Mouse (Mus musculus): Measurements from ENCODE around the gene Arhgef10l. TPM values are rescaled to one million over a fixed set of nuclear protein-coding genes. Genes with fewer than 3 reads are reported as not detected.
A peak's percentile ranks its signal among the peaks of the same experiment; 100 is the strongest.

Arhgef10l gene
- polyA plus RNA-seq, 2 experiments: 2.4 to 2.5 TPM

DNA sequence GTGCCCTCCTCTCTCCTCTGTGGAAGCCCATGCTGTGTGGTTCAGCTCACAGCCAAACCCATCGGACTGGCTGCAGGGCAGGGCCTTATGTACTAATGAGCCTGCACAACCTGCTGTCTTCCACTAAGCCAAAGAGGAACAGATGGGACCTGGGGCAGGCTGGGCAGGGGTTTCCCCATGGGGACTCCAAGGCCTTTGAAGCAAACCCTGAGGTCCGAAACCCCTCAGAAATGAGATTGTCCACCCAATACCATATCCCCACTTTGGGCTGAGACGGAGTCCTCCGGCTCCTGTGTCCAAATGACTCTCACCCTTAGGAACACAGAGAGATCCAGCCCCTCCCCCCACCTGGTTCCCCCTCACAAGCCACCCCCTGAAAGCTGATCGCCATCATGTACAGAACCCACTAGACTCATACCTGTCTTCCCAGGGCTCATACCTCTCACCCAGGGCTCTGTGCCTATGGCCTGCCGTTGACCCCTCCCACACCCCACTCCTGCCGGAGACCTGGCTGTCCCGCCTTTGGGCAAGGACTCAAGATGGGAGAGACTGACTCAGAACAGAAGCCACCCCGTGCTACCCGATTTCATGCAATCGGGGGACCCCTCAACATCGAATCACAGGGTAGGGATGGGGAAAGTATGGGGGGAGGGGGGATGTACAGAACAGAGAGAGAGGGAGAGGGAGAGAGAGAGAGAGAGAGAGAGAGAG is 17.9 kb downstream of the Arhgef10l start:
- H3K4me1 ChIP-seq (replicated peaks; ENCODE audit: control insufficient read depth in 2 of 2, insufficient read depth in 2 of 2, low read length in 1 of 2): no peaks in the 10 kb centered on the region
- H3K27me3 ChIP-seq (ENCODE audit: control insufficient read depth, insufficient read depth, low read length): peaks cover 10% of the 10 kb centered on the region
- WGBS (ENCODE audit: insufficient replicate concordance): 20% methylated on average over 12 of the region's 12 CpGs
- ATAC-seq (ENCODE audit: insufficient read depth) (no peak), DNase-seq (ENCODE audit: low read depth in 3 of 3, low spot score in 3 of 3) (no peak)
- peak overlapping the region; percentile 43 to 62 for H3K4me3 ChIP-seq (ENCODE audit: insufficient read depth in 1 of 2, low read depth in 2 of 2, low read length in 2 of 2)
- H3K27ac ChIP-seq: no peak overlapping the region
- TF ChIP-seq CTCF (IDR thresholded peaks at IDR 0.05; ENCODE audit: low read depth) (no peak), EP300 (IDR thresholded peaks at IDR 0.05; ENCODE audit: low read depth) (no peak)
- no peak overlapping the region for H3K9ac ChIP-seq (replicated peaks)
- H3K9me3 ChIP-seq (ENCODE audit: control insufficient read depth, low read length): no peaks in the 10 kb centered on the region
- no peaks in the 10 kb centered on the region for H3K36me3 ChIP-seq (replicated peaks; ENCODE audit: control insufficient read depth, insufficient read depth, low read depth)
- H3K4me2 ChIP-seq (ENCODE audit: low read depth): peak overlapping the region; percentile 50

DNA sequence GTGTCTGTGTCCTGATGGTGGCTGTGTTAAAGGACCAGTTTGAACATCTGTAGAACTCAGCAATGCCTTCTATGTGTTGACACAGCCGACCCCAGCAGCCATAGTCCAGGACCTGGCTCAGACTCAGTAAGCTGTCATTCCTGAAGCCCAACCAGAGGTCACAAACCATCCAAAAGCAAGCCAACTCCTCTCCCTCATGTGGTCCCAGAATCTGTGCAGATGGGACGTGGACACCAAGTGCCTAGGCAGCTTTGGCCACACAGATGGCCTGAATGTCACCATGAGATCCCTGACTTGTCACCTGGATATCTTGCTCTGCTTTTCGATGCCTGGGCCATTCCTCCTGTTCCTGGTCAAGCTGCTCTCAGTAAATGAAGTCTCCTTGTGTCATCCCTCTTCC is 20.2 kb downstream of the Arhgef10l start:
- no peak overlapping the region for H3K4me2 ChIP-seq (ENCODE audit: low read depth)
- 44% methylated on average over 3 of the region's 3 CpGs for WGBS (ENCODE audit: insufficient replicate concordance)
- ATAC-seq (ENCODE audit: insufficient read depth): no peak
- no peak for TF ChIP-seq EP300 (IDR thresholded peaks at IDR 0.05; ENCODE audit: low read depth)
- TF ChIP-seq CTCF (IDR thresholded peaks at IDR 0.05; ENCODE audit: low read depth): no peak
- no peaks in the 10 kb centered on the region for H3K4me1 ChIP-seq (replicated peaks; ENCODE audit: control insufficient read depth in 2 of 2, insufficient read depth in 2 of 2, low read length in 1 of 2)
- H3K9me3 ChIP-seq (ENCODE audit: control insufficient read depth, low read length): no peaks in the 10 kb centered on the region
- no peak overlapping the region for H3K27ac ChIP-seq
- H3K9ac ChIP-seq (replicated peaks): no peak overlapping the region
- DNase-seq (ENCODE audit: low read depth in 3 of 3, low spot score in 3 of 3): no peak
- H3K27me3 ChIP-seq (ENCODE audit: control insufficient read depth, insufficient read depth, low read length): peaks cover 10% of the 10 kb centered on the region
- no peak overlapping the region for H3K4me3 ChIP-seq (ENCODE audit: insufficient read depth in 1 of 2, low read depth in 2 of 2, low read length in 2 of 2)
- H3K36me3 ChIP-seq (replicated peaks; ENCODE audit: control insufficient read depth, insufficient read depth, low read depth): no peaks in the 10 kb centered on the region

DNA sequence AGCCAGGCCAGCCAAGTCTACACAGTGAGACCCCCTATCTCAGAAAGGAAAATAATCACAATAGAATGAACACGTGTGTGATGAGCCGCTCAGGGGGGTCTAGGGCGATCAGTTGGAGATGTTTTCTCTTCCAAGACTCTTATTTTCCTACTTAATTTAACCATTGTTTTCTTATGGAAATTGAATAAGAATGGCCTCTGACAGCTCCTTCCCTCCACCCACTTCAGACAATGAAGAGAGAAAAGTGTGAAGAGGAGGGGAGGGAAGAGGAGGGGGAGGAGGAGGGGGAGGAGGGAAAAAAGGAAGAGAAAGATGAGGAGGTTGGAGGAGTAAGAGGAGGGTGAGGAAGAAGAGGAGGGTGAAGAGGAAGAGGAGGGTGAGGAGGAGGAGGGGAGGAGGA is 21.1 kb downstream of the Arhgef10l start:
- peaks cover 10% of the 10 kb centered on the region for H3K27me3 ChIP-seq (ENCODE audit: control insufficient read depth, insufficient read depth, low read length)
- no peak overlapping the region for H3K27ac ChIP-seq
- DNase-seq (ENCODE audit: low read depth in 3 of 3, low spot score in 3 of 3): no peak
- H3K4me2 ChIP-seq (ENCODE audit: low read depth): no peak overlapping the region
- no peak overlapping the region for H3K4me3 ChIP-seq (ENCODE audit: insufficient read depth in 1 of 2, low read depth in 2 of 2, low read length in 2 of 2)
- H3K9ac ChIP-seq (replicated peaks): no peak overlapping the region
- ATAC-seq (ENCODE audit: insufficient read depth): no peak
- 51% methylated on average over 3 of the region's 3 CpGs for WGBS (ENCODE audit: insufficient replicate concordance)
- no peaks in the 10 kb centered on the region for H3K4me1 ChIP-seq (replicated peaks; ENCODE audit: control insufficient read depth in 2 of 2, insufficient read depth in 2 of 2, low read length in 1 of 2)
- H3K36me3 ChIP-seq (replicated peaks; ENCODE audit: control insufficient read depth, insufficient read depth, low read depth): no peaks in the 10 kb centered on the region
- H3K9me3 ChIP-seq (ENCODE audit: control insufficient read depth, low read length): no peaks in the 10 kb centered on the region
- TF ChIP-seq EP300 (IDR thresholded peaks at IDR 0.05; ENCODE audit: low read depth) (no peak), CTCF (IDR thresholded peaks at IDR 0.05; ENCODE audit: low read depth) (no peak)

DNA sequence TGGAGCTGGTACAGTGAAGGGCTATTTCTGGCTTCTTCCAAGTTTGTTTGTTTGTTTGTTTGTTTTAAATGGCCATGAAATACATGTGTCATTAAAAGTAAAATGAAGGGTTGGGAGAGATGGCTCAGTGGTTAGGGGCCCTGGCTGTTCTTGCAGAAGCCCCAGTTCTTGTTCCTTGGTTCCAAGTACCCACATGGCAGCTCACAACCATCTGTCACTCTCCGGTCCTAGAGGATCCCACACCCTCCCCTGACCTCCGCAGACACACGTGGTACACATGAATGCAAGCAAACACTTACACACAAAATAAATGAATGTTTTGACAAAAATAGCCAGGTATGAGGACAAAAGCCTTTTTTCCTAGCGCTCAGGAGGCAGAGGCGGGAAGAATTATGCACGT is 21.5 kb downstream of the Arhgef10l start:
- ATAC-seq (ENCODE audit: insufficient read depth): no peak
- H3K9me3 ChIP-seq (ENCODE audit: control insufficient read depth, low read length): no peaks in the 10 kb centered on the region
- DNase-seq (ENCODE audit: low read depth in 3 of 3, low spot score in 3 of 3): no peak
- no peaks in the 10 kb centered on the region for H3K36me3 ChIP-seq (replicated peaks; ENCODE audit: control insufficient read depth, insufficient read depth, low read depth)
- peaks cover 10% of the 10 kb centered on the region for H3K27me3 ChIP-seq (ENCODE audit: control insufficient read depth, insufficient read depth, low read length)
- 65% methylated on average over 6 of the region's 6 CpGs for WGBS (ENCODE audit: insufficient replicate concordance)
- no peak overlapping the region for H3K4me2 ChIP-seq (ENCODE audit: low read depth)
- no peak overlapping the region for H3K27ac ChIP-seq
- TF ChIP-seq EP300 (IDR thresholded peaks at IDR 0.05; ENCODE audit: low read depth) (no peak), CTCF (IDR thresholded peaks at IDR 0.05; ENCODE audit: low read depth) (no peak)
- no peak overlapping the region for H3K4me3 ChIP-seq (ENCODE audit: insufficient read depth in 1 of 2, low read depth in 2 of 2, low read length in 2 of 2)
- no peak overlapping the region for H3K9ac ChIP-seq (replicated peaks)
- no peaks in the 10 kb centered on the region for H3K4me1 ChIP-seq (replicated peaks; ENCODE audit: control insufficient read depth in 2 of 2, insufficient read depth in 2 of 2, low read length in 1 of 2)

DNA sequence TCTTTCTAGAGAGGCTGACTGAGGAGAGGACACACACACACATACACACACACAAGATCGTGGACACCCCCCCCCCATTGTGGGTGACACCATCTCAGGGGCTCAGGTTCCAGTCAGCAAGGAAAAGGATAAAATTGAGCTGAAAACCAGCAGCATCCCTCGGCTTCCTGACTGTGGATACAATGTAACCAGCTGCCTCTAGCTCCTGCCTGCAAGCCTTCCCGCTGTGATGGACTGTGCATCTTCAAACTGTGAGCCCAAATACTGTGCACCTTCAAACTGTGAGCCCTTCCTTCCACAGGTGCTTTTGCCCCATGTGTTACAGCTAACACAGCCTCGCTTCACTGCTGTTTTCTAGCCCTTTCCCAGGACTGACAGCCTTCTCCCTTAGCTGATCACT is 23.4 kb downstream of the Arhgef10l start:
- ATAC-seq (ENCODE audit: insufficient read depth): no peak
- H3K36me3 ChIP-seq (replicated peaks; ENCODE audit: control insufficient read depth, insufficient read depth, low read depth): no peaks in the 10 kb centered on the region
- H3K27me3 ChIP-seq (ENCODE audit: control insufficient read depth, insufficient read depth, low read length): no peaks in the 10 kb centered on the region; the same call in 1 of the 2 replicates
- no peak for TF ChIP-seq CTCF (IDR thresholded peaks at IDR 0.05; ENCODE audit: low read depth)
- no peak for TF ChIP-seq EP300 (IDR thresholded peaks at IDR 0.05; ENCODE audit: low read depth)
- DNase-seq (ENCODE audit: low read depth in 3 of 3, low spot score in 3 of 3): no peak
- no peak overlapping the region for H3K4me2 ChIP-seq (ENCODE audit: low read depth)
- H3K9me3 ChIP-seq (ENCODE audit: control insufficient read depth, low read length): no peaks in the 10 kb centered on the region
- H3K27ac ChIP-seq: no peak overlapping the region
- no peak overlapping the region for H3K4me3 ChIP-seq (ENCODE audit: insufficient read depth in 1 of 2, low read depth in 2 of 2, low read length in 2 of 2)
- H3K4me1 ChIP-seq (replicated peaks; ENCODE audit: control insufficient read depth in 2 of 2, insufficient read depth in 2 of 2, low read length in 1 of 2): no peaks in the 10 kb centered on the region
- 45% methylated on average over 4 of the region's 4 CpGs for WGBS (ENCODE audit: insufficient replicate concordance)
- H3K9ac ChIP-seq (replicated peaks): no peak overlapping the region

Data from liver, embryonic 14.5 days (tissue).